Mouse (Mus musculus): Measurements from ENCODE around the gene Sh2d2a. TPM values are rescaled to one million over a fixed set of nuclear protein-coding genes. Genes with fewer than 3 reads are reported as not detected.
"Not testable (repeated sequence)": the region's sequence is repeated elsewhere in the genome, so short reads cannot be mapped to it uniquely, and the experiment has no call there.

Sh2d2a gene
- total and polyA plus RNA-seq, 3 experiments, result 23.2 to 66.8 (median 39.2) TPM

GRCm38 (mm10) chr3:87859813-87860212 is 13.3 kb downstream of the Sh2d2a start (continued):
- no peak for TF ChIP-seq USF2 (conservative IDR thresholded peaks at IDR 0.05; ENCODE audit: low read depth, low read length)
- TF ChIP-seq SIN3A (IDR thresholded peaks at IDR 0.05; ENCODE audit: low read length), result peak; percentile 55; the same call in 1 of the 2 replicates
- no peak for TF ChIP-seq POLR2A (IDR thresholded peaks at IDR 0.05; ENCODE audit: low read depth, low read length)
- TF ChIP-seq CHD1 (IDR thresholded peaks at IDR 0.05; ENCODE audit: low read depth, low read length), result no peak
- TF ChIP-seq ZMIZ1 (IDR thresholded peaks at IDR 0.05; ENCODE audit: low read depth, low read length), result no peak
- no peak for TF ChIP-seq ZKSCAN1 (IDR thresholded peaks at IDR 0.05; ENCODE audit: borderline replicate concordance, low read depth, low read length)
- no peak for TF ChIP-seq KAT2A (IDR thresholded peaks at IDR 0.05; ENCODE audit: insufficient replicate concordance, low read length)
- peak; percentile 85 for TF ChIP-seq SMC3 (IDR thresholded peaks at IDR 0.05; ENCODE audit: low read depth, low read length)
- TF ChIP-seq TBP (conservative IDR thresholded peaks at IDR 0.05; ENCODE audit: low read depth, low read length), result no peak
- TF ChIP-seq MXI1 (IDR thresholded peaks at IDR 0.05; ENCODE audit: low read depth, low read length), result no peak
- TF ChIP-seq UBTF (IDR thresholded peaks at IDR 0.05; ENCODE audit: low read depth, low read length), result no peak
- peak; percentile 84 for TF ChIP-seq RAD21 (IDR thresholded peaks at IDR 0.05; ENCODE audit: low read depth, low read length)
- TF ChIP-seq POLR2AphosphoS2 (IDR thresholded peaks at IDR 0.05; ENCODE audit: low read depth, low read length), result no peak

- H3K27ac ChIP-seq (ENCODE audit: insufficient read depth, low read depth); H3K9me3 ChIP-seq (replicated peaks; ENCODE audit: low read length); H3K79me2 ChIP-seq (replicated peaks; ENCODE audit: control insufficient read depth, extremely low read depth, insufficient read depth, poor library complexity, severe bottlenecking); H3K27me3 ChIP-seq (replicated peaks); H3K4me2 ChIP-seq (ENCODE audit: insufficient read depth, low read depth, poor library complexity, severe bottlenecking); in situ Hi-C loops (cut with MboI; ENCODE audit: low pct_ligation_motif_present, low pct_unique_long_range_greater_than_20kb, low sequenced_read_pairs); H3K9ac ChIP-seq (ENCODE audit: insufficient read depth, low read depth); H3K4me3 ChIP-seq (replicated peaks in 1 of 3; ENCODE audit: low read depth in 2 of 3, low read length in 2 of 3, poor library complexity in 1 of 3); dilution Hi-C loops (cut with MboI; ENCODE audit: extremely low pct_ligation_motif_present, extremely low pct_unique_long_range_greater_than_20kb, low sequenced_read_pairs); DNase-seq (ENCODE audit: extremely low read depth): not testable (repeated sequence)
- Histone ChIP-seq H3K36me3 (replicated peaks in 1 of 2; ENCODE audit: control insufficient read depth in 1 of 2, insufficient read depth in 1 of 2, low read length in 1 of 2) (peaks cover 64 to 86% of the 10 kb centered on the region in 2 experiments), H3K4me1 (ENCODE audit: control insufficient read depth in 1 of 2, insufficient read depth in 2 of 2) (peaks cover 0 to 21% of the 10 kb centered on the region in 2 experiments; a peak in 3 of 4 replicates)
These were observed 17.6 kb downstream of the Sh2d2a start for GRCm38 (mm10) chr3:87864111-87864510.

GRCm38 (mm10) chr3:87877730-87878129 is 31.2 kb downstream of the Sh2d2a start:
- DNase-seq (ENCODE audit: extremely low read depth), result no peak
- no peaks in the 10 kb centered on the region for H3K27me3 ChIP-seq (replicated peaks)
- TF ChIP-seq TCF12 (IDR thresholded peaks at IDR 0.05; ENCODE audit: low read depth, low read length) (no peak), GABPA (IDR thresholded peaks at IDR 0.05; ENCODE audit: insufficient replicate concordance, low read depth, low read length) (no peak), TBP (conservative IDR thresholded peaks at IDR 0.05; ENCODE audit: low read depth, low read length) (no peak)
- dilution Hi-C loops (cut with MboI; ENCODE audit: extremely low pct_ligation_motif_present, extremely low pct_unique_long_range_greater_than_20kb, low sequenced_read_pairs) (no loop called here), in situ Hi-C loops (cut with MboI; ENCODE audit: low pct_ligation_motif_present, low pct_unique_long_range_greater_than_20kb, low sequenced_read_pairs) (no loop called here)
- H3K79me2 ChIP-seq (replicated peaks; ENCODE audit: control insufficient read depth, extremely low read depth, insufficient read depth, poor library complexity, severe bottlenecking), result peaks cover 38% of the 10 kb centered on the region
- peaks cover 3 to 9% of the 10 kb centered on the region in 2 experiments; a peak in 3 of 4 replicates for H3K4me1 ChIP-seq (ENCODE audit: control insufficient read depth in 1 of 2, insufficient read depth in 2 of 2)
- no peak overlapping the region for H3K9ac ChIP-seq (ENCODE audit: insufficient read depth, low read depth)
- no peaks in the 10 kb centered on the region for H3K9me3 ChIP-seq (replicated peaks; ENCODE audit: low read length)
- no peak overlapping the region for H3K4me2 ChIP-seq (ENCODE audit: insufficient read depth, low read depth, poor library complexity, severe bottlenecking)
- H3K4me3 ChIP-seq (replicated peaks in 1 of 3; ENCODE audit: low read depth in 2 of 3, low read length in 2 of 3, poor library complexity in 1 of 3), result no peak overlapping the region
- H3K36me3 ChIP-seq (replicated peaks in 1 of 2; ENCODE audit: control insufficient read depth in 1 of 2, insufficient read depth in 1 of 2, low read length in 1 of 2), result peaks cover 29 to 80% of the 10 kb centered on the region in 2 experiments
- no peak overlapping the region for H3K27ac ChIP-seq (ENCODE audit: insufficient read depth, low read depth)

Data from CH12.LX (cell line).